Mouse (Mus musculus) bone marrow, adult 2 months (tissue): ENCODE measurements around the gene Rnf19b.

Experiments used
- CTCF ChIP-seq: fragments of 200-500 bp; IDR thresholded peaks from 2 replicates; pipeline ENCODE4 v1.5.1; 2011; ENCODE audit warnings: low read length, control low read depth; ENCODE audit not compliant: control insufficient read depth, insufficient read depth
- POLR2A ChIP-seq: fragments of 200-500 bp; IDR thresholded peaks from 2 replicates; pipeline ENCODE4 v1.6.1; 2011; ENCODE audit warnings: low read depth, mild to moderate bottlenecking, control low read depth, low read length, borderline replicate concordance; ENCODE audit not compliant: control insufficient read depth

- TF ChIP-seq POLR2A (no peak), CTCF (no peak)
Observed at GRCm38 (mm10) chr4:129062281-129063075, 4.4 kb downstream of the Rnf19b start.
